Mouse (Mus musculus): ENCODE data around the gene Emd. TPM values are rescaled to one million over a fixed set of nuclear protein-coding genes. Genes with fewer than 3 reads are reported as not detected.
A peak's percentile ranks its signal among the peaks of the same experiment; 100 is the strongest.

Emd gene
- polyA plus RNA-seq, 1 experiment = 172 TPM

- Histone ChIP-seq H3K4me3 (ENCODE audit: insufficient read depth, poor library complexity, severe bottlenecking) (peak within 1 kb of the TSS; percentile 41), H3K79me2 (ENCODE audit: control insufficient read depth, insufficient read depth) (peaks cover 29% of the 10 kb centered on the region), H3K36me3 (ENCODE audit: control insufficient read depth, insufficient read depth) (no peaks in the 10 kb centered on the region), H3K27me3 (ENCODE audit: control insufficient read depth, insufficient read depth, insufficient read length) (no peaks in the 10 kb centered on the region), H3ac (ENCODE audit: control insufficient read depth, insufficient read length, low read depth) (peak within 1 kb of the TSS; percentile 87), H3K79me3 (ENCODE audit: low read depth) (no peaks in the 10 kb centered on the region)
- no peak for TF ChIP-seq MYOD1 (IDR thresholded peaks at IDR 0.05; ENCODE audit: control insufficient read depth, insufficient read length, low read depth)
- no peak for TF ChIP-seq CTCF (IDR thresholded peaks at IDR 0.05; ENCODE audit: control insufficient read depth, insufficient read depth, insufficient read length)
- TF ChIP-seq USF1 (IDR thresholded peaks at IDR 0.05; ENCODE audit: low read depth) = no peak
- no peak for TF ChIP-seq FOSL1 (IDR thresholded peaks at IDR 0.05; ENCODE audit: insufficient read depth, low read length, poor library complexity, severe bottlenecking)
- TF ChIP-seq CEBPB (IDR thresholded peaks at IDR 0.05; ENCODE audit: low read depth) = no peak
- TF ChIP-seq MAX (IDR thresholded peaks at IDR 0.05) = no peak
- no peak for TF ChIP-seq MYOG (IDR thresholded peaks at IDR 0.05; ENCODE audit: control insufficient read depth, extremely low read depth, insufficient read length)
Measured at GRCm38 (mm10) chrX:74281732-74282394, 27.4 kb downstream of the Emd start, which contains the start of the genes Taz and Dnase1l1. TSS of gene Taz (plus strand) at chrX:74281912. TSS of gene Dnase1l1 (minus strand) at chrX:74282337.

- Histone ChIP-seq H3K36me3 (ENCODE audit: control insufficient read depth, insufficient read depth) (no peaks in the 10 kb centered on the region), H3ac (ENCODE audit: control insufficient read depth, insufficient read length, low read depth) (peak overlapping the region; percentile 87), H3K27me3 (ENCODE audit: control insufficient read depth, insufficient read depth, insufficient read length) (no peaks in the 10 kb centered on the region), H3K79me2 (ENCODE audit: control insufficient read depth, insufficient read depth) (peaks cover 29% of the 10 kb centered on the region), H3K4me3 (ENCODE audit: insufficient read depth, poor library complexity, severe bottlenecking) (peak overlapping the region; percentile 41), H3K79me3 (ENCODE audit: low read depth) (no peaks in the 10 kb centered on the region)
- TF ChIP-seq MYOG (IDR thresholded peaks at IDR 0.05; ENCODE audit: control insufficient read depth, extremely low read depth, insufficient read length) (no peak), MAX (IDR thresholded peaks at IDR 0.05) (peak; percentile 29), CTCF (IDR thresholded peaks at IDR 0.05; ENCODE audit: control insufficient read depth, insufficient read depth, insufficient read length) (no peak)
Measured at GRCm38 (mm10) chrX:74282395-74283091, 28.1 kb downstream of the Emd start.

- no peaks in the 10 kb centered on the region for H3K36me3 ChIP-seq (ENCODE audit: control insufficient read depth, insufficient read depth)
- peak overlapping the region; percentile 41 for H3K4me3 ChIP-seq (ENCODE audit: insufficient read depth, poor library complexity, severe bottlenecking)
- no peaks in the 10 kb centered on the region for H3K79me3 ChIP-seq (ENCODE audit: low read depth)
- H3K79me2 ChIP-seq (ENCODE audit: control insufficient read depth, insufficient read depth) = peaks cover 29% of the 10 kb centered on the region
- no peaks in the 10 kb centered on the region for H3K27me3 ChIP-seq (ENCODE audit: control insufficient read depth, insufficient read depth, insufficient read length)
- no peak for TF ChIP-seq MAX (IDR thresholded peaks at IDR 0.05)
- no peak for TF ChIP-seq MYOG (IDR thresholded peaks at IDR 0.05; ENCODE audit: control insufficient read depth, extremely low read depth, insufficient read length)
- no peak for TF ChIP-seq CEBPB (IDR thresholded peaks at IDR 0.05; ENCODE audit: low read depth)
- TF ChIP-seq MYOD1 (IDR thresholded peaks at IDR 0.05; ENCODE audit: control insufficient read depth, insufficient read length, low read depth) = no peak
- TF ChIP-seq CTCF (IDR thresholded peaks at IDR 0.05; ENCODE audit: control insufficient read depth, insufficient read depth, insufficient read length) = no peak
- TF ChIP-seq FOSL1 (IDR thresholded peaks at IDR 0.05; ENCODE audit: insufficient read depth, low read length, poor library complexity, severe bottlenecking) = no peak
- TF ChIP-seq USF1 (IDR thresholded peaks at IDR 0.05; ENCODE audit: low read depth) = no peak
- peak overlapping the region; percentile 87 for H3ac ChIP-seq (ENCODE audit: control insufficient read depth, insufficient read length, low read depth)
Measured at GRCm38 (mm10) chrX:74283092-74283437, 28.6 kb downstream of the Emd start.

- no peak overlapping the region for H3ac ChIP-seq (ENCODE audit: control insufficient read depth, insufficient read length, low read depth)
- H3K79me3 ChIP-seq (ENCODE audit: low read depth) = peaks cover 7% of the 10 kb centered on the region
- peaks cover 11% of the 10 kb centered on the region for H3K79me2 ChIP-seq (ENCODE audit: control insufficient read depth, insufficient read depth)
- H3K27me3 ChIP-seq (ENCODE audit: control insufficient read depth, insufficient read depth, insufficient read length) = no peaks in the 10 kb centered on the region
- H3K36me3 ChIP-seq (ENCODE audit: control insufficient read depth, insufficient read depth) = no peaks in the 10 kb centered on the region
- TF ChIP-seq USF1 (IDR thresholded peaks at IDR 0.05; ENCODE audit: low read depth) = no peak
- no peak for TF ChIP-seq MYOG (IDR thresholded peaks at IDR 0.05; ENCODE audit: control insufficient read depth, extremely low read depth, insufficient read length)
- TF ChIP-seq CEBPB (IDR thresholded peaks at IDR 0.05; ENCODE audit: low read depth) = no peak
- TF ChIP-seq MYOD1 (IDR thresholded peaks at IDR 0.05; ENCODE audit: control insufficient read depth, insufficient read length, low read depth) = no peak
- no peak for TF ChIP-seq MAX (IDR thresholded peaks at IDR 0.05)
- no peak for TF ChIP-seq CTCF (IDR thresholded peaks at IDR 0.05; ENCODE audit: control insufficient read depth, insufficient read depth, insufficient read length)
- TF ChIP-seq FOSL1 (IDR thresholded peaks at IDR 0.05; ENCODE audit: insufficient read depth, low read length, poor library complexity, severe bottlenecking) = no peak
- no peak overlapping the region for H3K4me3 ChIP-seq (ENCODE audit: insufficient read depth, poor library complexity, severe bottlenecking)
Measured at GRCm38 (mm10) chrX:74293431-74293830, 38.9 kb downstream of the Emd start.

GRCm38 (mm10) chrX:74296538-74297448 is 42.3 kb downstream of the Emd start, which contains the start of gene Atp6ap1:
TSS of gene Atp6ap1 (plus strand) at chrX:74297097.
- H3K27me3 ChIP-seq (ENCODE audit: control insufficient read depth, insufficient read depth, insufficient read length) = no peaks in the 10 kb centered on the region
- peaks cover 20% of the 10 kb centered on the region for H3K79me2 ChIP-seq (ENCODE audit: control insufficient read depth, insufficient read depth)
- H3K36me3 ChIP-seq (ENCODE audit: control insufficient read depth, insufficient read depth) = peaks cover 16% of the 10 kb centered on the region
- peak within 1 kb of the TSS; percentile 93 for H3ac ChIP-seq (ENCODE audit: control insufficient read depth, insufficient read length, low read depth)
- H3K79me3 ChIP-seq (ENCODE audit: low read depth) = peaks cover 7% of the 10 kb centered on the region
- H3K4me3 ChIP-seq (ENCODE audit: insufficient read depth, poor library complexity, severe bottlenecking) = peak within 1 kb of the TSS; percentile 55
- no peak for TF ChIP-seq FOSL1 (IDR thresholded peaks at IDR 0.05; ENCODE audit: insufficient read depth, low read length, poor library complexity, severe bottlenecking)
